Comparison of ENCODE assay signal across 25 mouse cellular contexts in genomic region chr16:87366445-87366844, GRCm38 (mm10). TPM values are rescaled to one million over a fixed set of nuclear protein-coding genes. Genes with fewer than 3 reads are reported as not detected.
A peak's percentile ranks its signal among the peaks of the same experiment; 100 is the strongest.
DNase-seq lines count a peak whose midpoint lies in the region; ATAC-seq lines count a peak whose summit lies in the region.
"Had no signal": no experiment of that assay in that cellular context is flagged by ENCODE, and none has a peak within 500 bp of the region (broad histone marks: within the 10 kb centered on the region; RNA-seq: fewer than 3 reads in every experiment).

No protein-coding gene starts in this region.

- no peak overlapping the region for H3K4me3 ChIP-seq in kidney, embryonic 15.5 days (replicated peaks)
- H3K4me3 ChIP-seq in limb, embryonic 12.5 days (replicated peaks): no peak overlapping the region
- H3K4me3 ChIP-seq in limb, embryonic 10.5 days: no peak overlapping the region
- H3K4me3 ChIP-seq: forebrain, embryonic 10.5 days; forebrain, embryonic 13.5 days; heart, adult 2 months; hindbrain, embryonic 10.5 days; hindbrain, embryonic 13.5 days had no signal

- H3K36me3 ChIP-seq in kidney, embryonic 15.5 days: peaks cover 44% of the 10 kb centered on the region
- peaks cover 59% of the 10 kb centered on the region for H3K36me3 ChIP-seq in limb, embryonic 12.5 days
- peaks cover 67% of the 10 kb centered on the region for H3K36me3 ChIP-seq in limb, embryonic 10.5 days

- no peaks in the 10 kb centered on the region for H3K9me3 ChIP-seq in kidney, embryonic 15.5 days (replicated peaks)
- H3K9me3 ChIP-seq in limb, embryonic 12.5 days: no peaks in the 10 kb centered on the region
- H3K9me3 ChIP-seq in limb, embryonic 10.5 days (replicated peaks): no peaks in the 10 kb centered on the region
- H3K9me3 ChIP-seq: forebrain, embryonic 10.5 days; forebrain, embryonic 13.5 days; hindbrain, embryonic 10.5 days; hindbrain, embryonic 13.5 days had no signal

- no peak overlapping the region for H3K9ac ChIP-seq in kidney, embryonic 15.5 days
- no peak overlapping the region for H3K9ac ChIP-seq in limb, embryonic 12.5 days (replicated peaks)
- H3K9ac ChIP-seq: forebrain, embryonic 13.5 days; hindbrain, embryonic 13.5 days had no signal

- WGBS in kidney, embryonic 15.5 days: 82% methylated on average over 6 of the region's 6 CpGs
- WGBS in limb, embryonic 12.5 days: 92% methylated on average over 6 of the region's 6 CpGs
- 95% methylated on average over 6 of the region's 6 CpGs for WGBS in limb, embryonic 10.5 days

- H3K27ac ChIP-seq in kidney, embryonic 15.5 days: peak overlapping the region; percentile 67
- 0 out of 2 replicates have a peak overlapping the region, but pooled peaks have one; percentile 37 for H3K27ac ChIP-seq in limb, embryonic 12.5 days
- no peak overlapping the region for H3K27ac ChIP-seq in limb, embryonic 10.5 days
- H3K27ac ChIP-seq: forebrain, embryonic 10.5 days; forebrain, embryonic 13.5 days; heart, adult 2 months; hindbrain, embryonic 10.5 days; hindbrain, embryonic 13.5 days had no signal

- peak; percentile 55; the same call in 1 of the 2 replicates for ATAC-seq in kidney, embryonic 15.5 days (replicated peaks; ENCODE audit: low FRiP score)
- no peak for ATAC-seq in limb, embryonic 12.5 days (ENCODE audit: insufficient number of reproducible peaks, insufficient read depth, low FRiP score, low TSS enrichment, low read depth)
- ATAC-seq: activated CD4-positive, CD25-positive, alpha-beta regulatory T cell, adult 4 months; forebrain, embryonic 13.5 days; forebrain, embryonic 16.5 days; hindbrain, embryonic 16.5 days had no signal

- H3K4me2 ChIP-seq in kidney, embryonic 15.5 days: no peak overlapping the region
- no peak overlapping the region for H3K4me2 ChIP-seq in limb, embryonic 12.5 days
- H3K4me2 ChIP-seq: forebrain, embryonic 13.5 days; heart, embryonic 11.5 days; hindbrain, embryonic 13.5 days had no signal

- peak; percentile 23 for DNase-seq in kidney, adult 18-20 months
- no peak for DNase-seq in kidney, adult 8-10 months
- no peak for DNase-seq in kidney, postnatal 4 days
- DNase-seq in limb, embryonic 10.5 days (ENCODE audit: low spot score): no peak
- DNase-seq in yolk sac, embryonic 10.5 days (ENCODE audit: low spot score): peak; percentile 41
- DNase-seq: adrenal gland, adult 8-10 months; adrenal gland, postnatal 25 days; B cell, adult 2 months; cerebellum, adult 11-12 months; cerebellum, adult 8-10 months; cerebellum, postnatal 10 days; cerebellum, postnatal 36 days; gastrocnemius, postnatal 10 days; gastrocnemius, postnatal 36 days; heart, adult 2 months had no signal

- H3K27me3 ChIP-seq in kidney, embryonic 15.5 days: no peaks in the 10 kb centered on the region
- H3K27me3 ChIP-seq in limb, embryonic 12.5 days: no peaks in the 10 kb centered on the region
- no peaks in the 10 kb centered on the region for H3K27me3 ChIP-seq in limb, embryonic 10.5 days (ENCODE audit: low read depth, poor library complexity, severe bottlenecking)
- H3K27me3 ChIP-seq: forebrain, embryonic 13.5 days; hindbrain, embryonic 13.5 days had no signal

- H3K4me1 ChIP-seq in kidney, embryonic 15.5 days: no peaks in the 10 kb centered on the region
- peaks cover 5% of the 10 kb centered on the region; the same call in 1 of the 2 replicates for H3K4me1 ChIP-seq in limb, embryonic 12.5 days (replicated peaks)
- no peaks in the 10 kb centered on the region for H3K4me1 ChIP-seq in limb, embryonic 10.5 days
- H3K4me1 ChIP-seq: forebrain, embryonic 10.5 days; forebrain, embryonic 13.5 days; hindbrain, embryonic 10.5 days; hindbrain, embryonic 13.5 days had no signal

RNA-seq across cellular contexts. Expression of gene N6amt1, which starts 12.5 kb away (rescaled TPM):
- polyA plus RNA-seq in kidney, embryonic 15.5 days (2015; fragmentation: Nextera tagmentation; extraction: Ambion mirVana): 28.4 and 29.5 TPM in 2 replicates
- 27.9 and 30.5 TPM in 2 replicates for polyA plus RNA-seq in limb, embryonic 12.5 days (2016; fragmentation: Nextera tagmentation; extraction: Ambion mirVana)
- 19.4 and 22.9 TPM in 2 replicates for polyA plus RNA-seq in limb, embryonic 10.5 days (2016; fragmentation: Nextera tagmentation; extraction: Ambion mirVana)

Comparison
In these comparisons a context has a peak if more than half of its experiments do, and no peak if none do; other contexts are left out.
1. DNase-seq: peak in kidney, adult 18-20 months (single experiment) and yolk sac, embryonic 10.5 days (single experiment); none in kidney, adult 8-10 months (0 of 2), kidney, postnatal 4 days (0 of 2) and limb, embryonic 10.5 days (single experiment).